Mouse (Mus musculus): Measurements from ENCODE around the gene Utrn. TPM values are rescaled to one million over a fixed set of nuclear protein-coding genes. Genes with fewer than 3 reads are reported as not detected.

The Utrn gene
- polyA plus RNA-seq, 2 experiments from 2014 or later = 414 to 617 TPM

GRCm38 (mm10) chr10:12500489-12500888 lies 368.7 kb downstream of the Utrn start:
- ATAC-seq = no peak

- no peak for ATAC-seq
These were observed 371.6 kb downstream of the Utrn start for GRCm38 (mm10) chr10:12497555-12497954.

GRCm38 (mm10) chr10:12489551-12490177 lies 379.5 kb downstream of the Utrn start:
- no peak for ATAC-seq

- no peak for ATAC-seq
These were observed 380.6 kb downstream of the Utrn start for GRCm38 (mm10) chr10:12488518-12488917.

GRCm38 (mm10) chr10:12488117-12488516 lies 381.0 kb downstream of the Utrn start:
- ATAC-seq = no peak

- ATAC-seq = no peak
These were observed 385.7 kb downstream of the Utrn start for GRCm38 (mm10) chr10:12483494-12483893.

- no peak for ATAC-seq
These were observed 386.2 kb downstream of the Utrn start for GRCm38 (mm10) chr10:12482975-12483374.

- no peak for ATAC-seq
These were observed 394.1 kb downstream of the Utrn start for GRCm38 (mm10) chr10:12474850-12475621.

GRCm38 (mm10) chr10:12469391-12470057 lies 399.6 kb downstream of the Utrn start:
- ATAC-seq = no peak

- no peak for ATAC-seq
These were observed 401.6 kb downstream of the Utrn start for GRCm38 (mm10) chr10:12467544-12467943.

GRCm38 (mm10) chr10:12460945-12461344 lies 408.2 kb downstream of the Utrn start:
- no peak for ATAC-seq

GRCm38 (mm10) chr10:12456867-12457266 lies 412.3 kb downstream of the Utrn start:
- ATAC-seq = no peak

GRCm38 (mm10) chr10:12452641-12453040 lies 416.5 kb downstream of the Utrn start:
- no peak for ATAC-seq

GRCm38 (mm10) chr10:12444122-12444521 lies 425.0 kb downstream of the Utrn start:
- no peak for ATAC-seq

GRCm38 (mm10) chr10:12433161-12433560 lies 436.0 kb downstream of the Utrn start:
- ATAC-seq = no peak

- no peak for ATAC-seq
These were observed 438.8 kb downstream of the Utrn start for GRCm38 (mm10) chr10:12430399-12430798.

- no peak for ATAC-seq
These were observed 442.3 kb downstream of the Utrn start for GRCm38 (mm10) chr10:12426866-12427265.

- no peak for ATAC-seq
These were observed 444.2 kb downstream of the Utrn start for GRCm38 (mm10) chr10:12424944-12425343.

- no peak for ATAC-seq
These were observed 445.0 kb downstream of the Utrn start for GRCm38 (mm10) chr10:12423994-12424725.

- ATAC-seq = no peak
These were observed 454.2 kb downstream of the Utrn start for GRCm38 (mm10) chr10:12414967-12415366.

- no peak for ATAC-seq
These were observed 462.6 kb downstream of the Utrn start for GRCm38 (mm10) chr10:12406338-12407110.

- no peak for ATAC-seq
These were observed 469.7 kb downstream of the Utrn start for GRCm38 (mm10) chr10:12399450-12399849.
